Mouse (Mus musculus): Measurements from ENCODE around the gene Kcnj4.

DNA sequence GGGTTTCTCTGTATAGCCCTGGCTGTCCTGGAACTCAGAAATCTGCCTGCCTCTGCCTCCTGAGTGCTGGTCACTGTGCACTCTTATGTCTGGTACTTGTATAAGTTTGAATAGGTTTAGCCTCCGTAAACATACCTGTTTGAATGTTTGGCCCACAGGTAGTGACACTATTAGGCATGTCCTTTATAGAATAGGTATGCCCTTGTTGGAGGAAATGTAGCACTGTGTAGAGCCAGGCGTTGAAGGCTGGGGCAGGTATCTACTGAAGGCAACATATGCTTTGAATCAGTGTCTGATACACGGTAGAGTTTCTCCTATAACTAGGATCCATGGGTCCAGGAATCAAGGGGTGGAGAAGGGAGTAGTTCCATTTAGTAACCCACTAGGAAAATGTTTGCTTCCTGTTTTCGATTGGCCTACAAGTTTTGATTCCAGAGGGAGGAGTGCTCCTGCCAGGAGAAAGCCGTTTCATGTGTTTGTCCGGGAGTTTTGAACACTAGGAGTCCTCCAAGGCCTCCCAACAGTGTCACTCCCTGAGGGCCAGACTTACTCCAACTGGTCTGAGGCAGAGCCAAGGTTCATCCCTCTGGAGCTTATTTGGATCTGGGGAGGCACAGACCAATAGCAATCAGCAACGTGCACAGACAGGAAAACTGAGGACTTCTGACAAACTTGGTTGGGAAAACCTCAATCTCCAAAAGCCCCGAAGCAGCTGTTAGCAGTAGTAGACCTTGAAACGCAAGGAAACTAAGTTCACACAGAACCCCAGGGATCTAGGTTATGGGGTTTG lies 21.1 kb upstream of the Kcnj4 start:
- TF ChIP-seq GATA1 (IDR thresholded peaks at IDR 0.05; ENCODE audit: borderline replicate concordance, low read length) (no peak), FLI1 (IDR thresholded peaks at IDR 0.05; ENCODE audit: low read length) (no peak)
